Mouse (Mus musculus) limb, embryonic 11.5 days (tissue): ENCODE data around the gene Trim58. TPM values are rescaled to one million over a fixed set of nuclear protein-coding genes. Genes with fewer than 3 reads are reported as not detected.

Source experiments
- ATAC-seq: fragments of 200-750 bp; cut with Nextera tagmentation; 2 replicates; pipeline ENCODE4 v1.8.0; 2017; ENCODE audit warnings: low read depth; ENCODE audit not compliant: insufficient number of reproducible peaks, low FRiP score, low TSS enrichment
- DNase-seq: peaks from one replicate; pipeline ENCODE4 v3.0.0-alpha.2; 2015; ENCODE audit warnings: low spot score
- H3K27ac ChIP-seq: fragments of 300-500 bp; sonication (generic); replicated peaks from 2 replicates; pipeline ENCODE4 v1.5.1; 2014; ENCODE audit warnings: low read depth, mild to moderate bottlenecking, low read length
- H3K27me3 ChIP-seq: fragments of 300-500 bp; sonication (generic); 2 replicates; pipeline ENCODE4 v1.6.1; 2014; ENCODE audit warnings: mild to moderate bottlenecking, low read length, mixed read lengths; ENCODE audit not compliant: control insufficient read depth, insufficient read depth
- H3K36me3 ChIP-seq: fragments of 300-500 bp; sonication (generic); 2 replicates; pipeline ENCODE4 v1.6.1; 2014; ENCODE audit warnings: mild to moderate bottlenecking, low read length, moderate library complexity, mixed read lengths; ENCODE audit not compliant: control insufficient read depth, insufficient read depth
- H3K4me1 ChIP-seq: fragments of 300-500 bp; sonication (generic); 2 replicates; pipeline ENCODE4 v1.6.1; 2014; ENCODE audit warnings: low read length, mixed read lengths; ENCODE audit not compliant: control insufficient read depth, insufficient read depth
- H3K4me2 ChIP-seq: fragments of 300-500 bp; sonication (generic); 2 replicates; pipeline ENCODE4 v1.6.1; 2014; ENCODE audit warnings: low read depth, mild to moderate bottlenecking, moderate library complexity; ENCODE audit not compliant: severe bottlenecking
- H3K4me3 ChIP-seq: fragments of 300-500 bp; sonication (generic); 2 replicates; pipeline ENCODE4 v1.5.1; 2014; ENCODE audit warnings: low read depth, low read length
- H3K9ac ChIP-seq: fragments of 300-500 bp; sonication (generic); 2 replicates; pipeline ENCODE4 v1.6.1; 2014; ENCODE audit warnings: mild to moderate bottlenecking, low read length
- H3K9me3 ChIP-seq: fragments of 300-500 bp; sonication (generic); 2 replicates; pipeline ENCODE4 v1.6.1; 2016; ENCODE audit warnings: low read length; ENCODE audit not compliant: control insufficient read depth
- WGBS: fragments of 180-500 bp; shearing (Covaris S2); extraction: QIAGEN DNeasy Blood & Tissue Kit; methylation state at CpG from one replicate; pipeline ENCODE4 v1.1.7; 2014; 5-methylcytosine and 5-hydroxymethylcytosine counted together
- polyA plus RNA-seq: library from polyadenylated mRNA; unstranded; fragments of >200 nt; fragmentation: Nextera tagmentation; extraction: Ambion mirVana; gene quantifications from 2 replicates; pipeline ENCODE4 v1.2.1, GENCODE M21; 2014

Gene Trim58
- 0.08 and 0.38 TPM in 2 replicates for polyA plus RNA-seq

DNA sequence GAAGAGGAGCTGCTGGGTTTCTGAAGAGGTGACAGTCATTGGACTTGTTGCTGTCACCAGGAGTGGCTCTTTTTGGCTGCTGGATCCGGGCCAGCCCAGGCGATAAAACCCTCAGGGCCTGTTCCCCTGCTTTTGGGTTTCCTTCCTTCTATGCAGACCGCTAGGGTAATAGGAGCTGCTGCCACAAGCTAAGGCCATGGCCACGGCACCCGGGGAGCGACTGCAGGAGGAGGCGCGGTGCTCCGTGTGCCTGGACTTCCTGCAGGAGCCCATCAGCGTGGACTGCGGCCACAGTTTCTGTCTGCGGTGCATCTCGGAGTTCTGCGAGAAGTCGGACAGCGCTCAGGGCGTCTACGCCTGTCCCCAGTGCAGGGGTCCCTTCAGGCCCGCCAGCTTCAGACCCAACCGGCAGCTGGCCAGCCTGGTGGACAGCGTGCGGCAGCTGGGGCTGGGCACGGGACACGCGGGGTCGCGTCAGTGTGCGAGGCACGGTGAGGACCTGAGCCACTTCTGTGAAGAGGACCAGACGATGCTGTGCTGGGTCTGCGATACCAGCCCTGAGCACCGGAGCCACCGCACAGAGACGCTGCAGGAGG is at the start of gene Trim58:
Trim58 (plus strand) TSS at position 194 of the 596 bp plus-strand sequence.
- Histone ChIP-seq H3K27ac (no peak within 1 kb of the TSS), H3K4me1 (0 out of 2 replicates have a peak, but pooled peaks cover 5% of the 10 kb centered on the region), H3K4me2 (peak within 1 kb of the TSS; percentile 70), H3K4me3 (peak within 1 kb of the TSS; percentile 27), H3K9ac (peak within 1 kb of the TSS; percentile 37; the same call in 1 of the 2 replicates), H3K36me3 (no peaks in the 10 kb centered on the region), H3K9me3 (no peaks in the 10 kb centered on the region), H3K27me3 (peaks cover 4% of the 10 kb centered on the region; the same call in 1 of the 2 replicates)
- DNase-seq (peak; percentile 58), ATAC-seq (peak; percentile 47; the same call in 1 of the 2 replicates)
- WGBS, result 4% methylated on average over 34 of the region's 34 CpGs

DNA sequence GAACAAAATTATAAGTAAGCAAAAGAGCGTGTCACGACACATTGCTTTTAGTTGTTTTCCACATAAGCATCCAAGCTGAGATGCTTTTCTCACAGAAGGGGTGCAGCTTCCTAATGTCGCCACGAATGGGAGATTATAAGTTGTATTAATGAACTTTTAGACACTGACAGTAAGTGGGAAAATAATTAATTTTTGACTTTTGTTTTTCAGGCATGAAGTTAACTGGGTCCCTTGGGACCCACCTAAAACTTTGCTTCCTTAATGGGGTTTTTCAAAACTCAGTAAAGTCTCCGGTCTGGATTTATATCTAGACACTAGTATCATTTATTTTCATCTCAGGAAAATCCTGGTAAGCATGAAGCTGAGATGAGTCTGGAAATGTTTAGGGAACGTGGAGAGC is 45.5 kb upstream of the Trim58 start, which contains the start of gene Olfr324:
Olfr324 (plus strand) TSS at position 301 of the 400 bp plus-strand sequence.
- Histone ChIP-seq H3K4me3 (no peak within 1 kb of the TSS), H3K27ac (no peak within 1 kb of the TSS), H3K27me3 (no peaks in the 10 kb centered on the region), H3K4me1 (no peaks in the 10 kb centered on the region), H3K9ac (no peak within 1 kb of the TSS), H3K9me3 (no peaks in the 10 kb centered on the region), H3K36me3 (no peaks in the 10 kb centered on the region), H3K4me2 (no peak within 1 kb of the TSS)
- WGBS, result 86% methylated on average over 6 of the region's 6 CpGs
- ATAC-seq, result no peak
- DNase-seq, result no peak

DNA sequence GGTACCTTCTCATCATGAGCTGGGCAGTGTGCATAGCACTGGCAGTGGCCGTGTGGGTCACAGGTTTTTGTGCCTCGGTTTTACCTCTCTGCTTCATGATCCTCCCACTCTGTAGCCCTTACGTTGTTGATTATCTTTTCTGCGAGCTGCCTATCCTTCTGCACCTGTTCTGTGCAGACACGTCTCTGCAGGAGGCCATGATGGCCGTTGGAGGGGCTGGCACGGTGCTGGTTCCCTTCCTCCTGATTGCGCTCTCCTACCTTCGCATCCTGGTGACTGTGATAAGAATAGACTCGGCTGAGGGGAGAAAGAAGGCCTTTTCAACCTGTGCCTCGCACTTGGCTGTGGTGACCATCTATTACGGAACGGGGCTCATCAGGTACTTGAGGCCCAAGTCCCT is 42.4 kb upstream of the Trim58 start:
- 83% methylated on average over 13 of the region's 13 CpGs for WGBS

DNA sequence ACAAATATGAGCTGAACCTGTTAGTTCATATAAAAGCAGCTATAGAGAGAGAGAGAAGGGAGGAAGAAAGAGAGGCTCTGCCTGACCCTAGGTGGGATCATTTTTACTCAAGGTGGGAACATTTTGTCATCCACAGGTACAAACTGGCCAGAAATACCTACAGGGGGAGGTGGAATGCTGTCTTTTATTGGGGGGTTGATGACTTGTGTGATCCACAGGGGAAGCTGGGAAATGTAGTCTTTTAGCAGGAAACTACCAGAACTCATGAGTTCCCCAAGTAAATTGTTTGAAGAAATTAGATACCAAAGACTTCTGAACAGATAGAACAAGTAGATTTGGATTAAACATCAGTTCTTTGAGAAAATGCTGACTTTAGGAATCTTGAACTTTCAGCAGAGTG is 38.2 kb upstream of the Trim58 start:
- no peaks in the 10 kb centered on the region for H3K4me1 ChIP-seq
- no peak overlapping the region for H3K9ac ChIP-seq
- no peak for ATAC-seq

More for the DNA sequence above, 42.4 kb upstream of the Trim58 start:
- Histone ChIP-seq H3K36me3 (no peaks in the 10 kb centered on the region), H3K9ac (no peak overlapping the region), H3K27ac (no peak overlapping the region), H3K4me1 (no peaks in the 10 kb centered on the region), H3K4me3 (no peak overlapping the region), H3K4me2 (no peak overlapping the region), H3K9me3 (no peaks in the 10 kb centered on the region), H3K27me3 (no peaks in the 10 kb centered on the region)
- ATAC-seq (no peak), DNase-seq (no peak)

DNA sequence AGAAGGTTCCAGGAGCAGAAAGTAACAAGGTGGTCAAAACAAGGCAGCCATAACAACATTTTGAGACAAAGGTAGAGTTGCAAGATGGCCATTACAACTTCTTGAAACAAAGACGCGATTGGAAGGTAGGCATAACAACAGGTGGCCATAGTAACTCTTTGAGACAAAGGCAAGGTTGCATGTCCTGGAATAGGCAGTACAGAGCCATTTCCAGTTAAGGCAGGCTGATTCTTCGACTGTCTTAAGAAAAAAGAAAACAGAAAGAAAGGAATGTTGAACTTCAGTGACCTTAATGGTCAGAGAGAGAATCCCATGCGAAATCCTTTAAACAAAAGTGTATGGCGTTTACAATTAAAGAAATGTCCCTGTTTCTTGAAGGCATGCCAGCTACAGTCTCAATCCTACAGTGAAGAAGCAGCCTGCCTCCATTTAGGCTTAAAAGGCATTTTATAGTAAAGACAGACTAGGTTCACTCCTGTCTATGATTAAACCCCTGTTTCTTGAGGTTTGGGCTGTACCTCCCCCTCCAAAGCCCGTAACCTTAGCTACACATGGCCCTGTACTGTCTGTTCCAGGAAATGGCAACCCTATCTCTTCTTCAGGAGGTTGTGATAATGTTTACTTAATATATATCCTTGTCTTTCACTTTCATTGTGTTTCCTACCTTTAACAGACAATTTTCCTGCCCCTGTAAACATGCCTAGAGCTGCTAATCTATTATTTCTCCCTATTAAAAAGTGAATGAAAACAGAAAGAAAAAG is 37.3 kb upstream of the Trim58 start:
- Histone ChIP-seq H3K9ac (no peak overlapping the region), H3K9me3 (no peaks in the 10 kb centered on the region), H3K27me3 (no peaks in the 10 kb centered on the region), H3K4me2 (no peak overlapping the region), H3K4me1 (no peaks in the 10 kb centered on the region), H3K36me3 (no peaks in the 10 kb centered on the region), H3K4me3 (no peak overlapping the region), H3K27ac (no peak overlapping the region)
- DNase-seq (no peak), ATAC-seq (no peak)
- 90% methylated on average over 6 of the region's 6 CpGs for WGBS

More for the DNA sequence above, 38.2 kb upstream of the Trim58 start:
- H3K4me3 ChIP-seq, result no peak overlapping the region
- no peak for DNase-seq
- no peak overlapping the region for H3K27ac ChIP-seq
- H3K36me3 ChIP-seq, result no peaks in the 10 kb centered on the region
- no peak overlapping the region for H3K4me2 ChIP-seq
- no peaks in the 10 kb centered on the region for H3K9me3 ChIP-seq
- no peaks in the 10 kb centered on the region for H3K27me3 ChIP-seq

DNA sequence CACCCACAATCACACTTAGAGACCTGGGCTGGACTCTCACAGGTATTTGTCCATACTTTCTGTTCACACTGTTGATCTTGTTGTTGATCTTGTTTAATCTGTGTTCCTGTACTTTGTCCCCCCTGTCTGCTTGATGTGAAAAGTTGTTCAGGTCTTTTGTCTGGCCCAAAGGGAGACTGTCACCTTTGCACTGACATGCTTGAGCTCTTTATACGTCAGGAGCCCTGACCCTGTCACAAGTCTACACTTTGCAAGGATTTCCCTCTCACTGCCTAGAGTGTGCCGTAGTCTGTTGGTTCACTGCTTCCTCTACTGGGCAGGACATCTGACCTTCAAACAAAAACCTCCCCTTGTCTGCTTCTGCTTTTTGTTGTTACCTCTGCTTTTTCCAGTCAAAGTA is 35.6 kb upstream of the Trim58 start:
- Histone ChIP-seq H3K36me3 (no peaks in the 10 kb centered on the region), H3K9ac (no peak overlapping the region), H3K27me3 (no peaks in the 10 kb centered on the region), H3K4me3 (no peak overlapping the region), H3K27ac (no peak overlapping the region), H3K9me3 (no peaks in the 10 kb centered on the region), H3K4me1 (no peaks in the 10 kb centered on the region), H3K4me2 (no peak overlapping the region)
- WGBS, result 80% methylated on average over 2 of the region's 2 CpGs
- DNase-seq, result no peak
- no peak for ATAC-seq

DNA sequence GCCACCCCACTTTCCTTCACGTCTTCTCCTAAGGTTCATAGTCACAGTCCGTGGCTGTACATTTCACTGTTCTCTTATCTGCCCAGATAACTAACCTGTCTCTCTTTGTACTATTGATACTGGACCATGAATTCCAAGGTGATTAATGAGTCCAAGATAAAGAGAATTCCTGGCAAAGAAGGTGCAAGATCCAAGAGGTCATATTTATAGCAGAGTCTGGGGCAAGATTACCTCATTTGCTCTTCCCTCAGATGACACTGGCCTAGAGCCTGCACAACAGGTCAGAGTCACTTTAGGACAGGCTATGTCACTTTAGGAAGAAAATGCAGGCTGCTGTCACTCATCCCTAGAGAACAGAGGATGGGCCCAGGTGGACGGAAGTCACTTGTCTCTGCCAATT is 35.0 kb upstream of the Trim58 start:
- Histone ChIP-seq H3K4me1 (no peaks in the 10 kb centered on the region), H3K36me3 (no peaks in the 10 kb centered on the region), H3K4me3 (no peak overlapping the region), H3K27me3 (no peaks in the 10 kb centered on the region), H3K9me3 (no peaks in the 10 kb centered on the region), H3K9ac (no peak overlapping the region), H3K4me2 (no peak overlapping the region), H3K27ac (no peak overlapping the region)
- no peak for ATAC-seq
- no peak for DNase-seq
- WGBS, result 81% methylated on average over 3 of the region's 3 CpGs

DNA sequence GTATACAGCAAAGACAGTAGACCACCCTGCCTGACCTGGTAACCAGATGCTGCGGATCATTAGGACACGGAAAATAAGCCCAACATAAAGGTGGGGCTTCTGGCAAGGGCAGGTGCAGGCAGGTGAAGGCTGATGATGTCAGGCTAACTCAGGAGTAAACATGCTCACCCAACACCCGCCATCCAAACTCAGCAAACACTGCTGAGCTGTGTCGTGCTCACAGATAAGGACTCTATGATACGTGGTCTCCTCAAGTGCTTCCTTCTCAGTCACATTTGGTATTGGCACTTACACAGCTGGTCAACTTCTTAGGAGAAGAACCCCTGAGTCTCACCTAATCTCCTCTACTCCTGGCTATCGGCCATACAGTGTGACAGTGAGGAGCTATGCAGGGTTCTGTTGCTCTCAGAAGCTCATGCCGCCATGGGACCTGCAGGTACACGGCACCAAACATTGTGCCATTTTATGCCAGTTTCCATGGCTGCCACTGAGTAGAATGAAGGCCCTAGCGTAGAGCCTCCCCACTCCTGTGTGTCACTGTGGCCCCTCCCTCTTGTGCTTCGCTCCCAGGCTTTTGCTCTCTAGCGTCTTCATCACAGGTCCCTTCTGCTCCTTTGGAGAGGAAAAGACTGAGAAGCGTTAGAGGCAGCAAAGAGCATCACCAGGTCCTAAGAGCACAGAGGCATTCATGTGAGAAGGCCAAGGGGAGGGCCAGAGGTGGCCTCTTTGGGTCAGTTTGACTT is 33.9 kb upstream of the Trim58 start:
- ATAC-seq (no peak), DNase-seq (no peak)
- no peaks in the 10 kb centered on the region for H3K27me3 ChIP-seq
- no peaks in the 10 kb centered on the region for H3K4me1 ChIP-seq
- no peak overlapping the region for H3K27ac ChIP-seq
- no peaks in the 10 kb centered on the region for H3K9me3 ChIP-seq
- no peaks in the 10 kb centered on the region for H3K36me3 ChIP-seq
- H3K9ac ChIP-seq, result no peak overlapping the region
- WGBS, result 85% methylated on average over 12 of the region's 12 CpGs
- H3K4me2 ChIP-seq, result no peak overlapping the region
- no peak overlapping the region for H3K4me3 ChIP-seq
